Mouse (Mus musculus): Measurements from ENCODE around the gene Zfp46. TPM values are rescaled to one million over a fixed set of nuclear protein-coding genes. Genes with fewer than 3 reads are reported as not detected.

The Zfp46 gene
- polyA plus RNA-seq, 2 experiments: 30.2 to 39.6 TPM

- WGBS: 48% methylated on average over 9 of the region's 9 CpGs
- no peak overlapping the region for H3K4me2 ChIP-seq (replicated peaks; ENCODE audit: low read depth, low read length, severe bottlenecking)
- H3K4me1 ChIP-seq (ENCODE audit: control insufficient read depth, insufficient read depth, low read length): peaks cover 36% of the 10 kb centered on the region
- DNase-seq (ENCODE audit: low spot score): no peak
- no peak for ATAC-seq (ENCODE audit: low FRiP score, low read depth)
- peaks cover 6% of the 10 kb centered on the region for H3K36me3 ChIP-seq (ENCODE audit: control insufficient read depth, insufficient read depth, low read length)
- H3K9ac ChIP-seq (ENCODE audit: low read depth, low read length, severe bottlenecking): no peak overlapping the region
- no peaks in the 10 kb centered on the region for H3K9me3 ChIP-seq (ENCODE audit: control insufficient read depth, low read length)
- no peak overlapping the region for H3K27ac ChIP-seq (replicated peaks; ENCODE audit: low read depth, low read length)
- H3K27me3 ChIP-seq (ENCODE audit: control insufficient read depth, insufficient read depth, low read length): peaks cover 51% of the 10 kb centered on the region
- H3K4me3 ChIP-seq (replicated peaks; ENCODE audit: low read length): 0 out of 2 replicates have a peak overlapping the region, but pooled peaks have one; percentile 51
- no peak for TF ChIP-seq POLR2A (IDR thresholded peaks at IDR 0.05; ENCODE audit: borderline replicate concordance, extremely low read depth, insufficient read depth, insufficient read length)
These were observed 34.7 kb upstream of the Zfp46 start for GRCm38 (mm10) chr4:136249780-136250179.

GRCm38 (mm10) chr4:136255919-136256318, 28.6 kb upstream of the Zfp46 start:
- no peak for TF ChIP-seq POLR2A (IDR thresholded peaks at IDR 0.05; ENCODE audit: borderline replicate concordance, extremely low read depth, insufficient read depth, insufficient read length)
- H3K9me3 ChIP-seq (ENCODE audit: control insufficient read depth, low read length): no peaks in the 10 kb centered on the region
- 23% methylated on average over 6 of the region's 6 CpGs for WGBS

GRCm38 (mm10) chr4:136256696-136257095, 27.8 kb upstream of the Zfp46 start:
- no peaks in the 10 kb centered on the region for H3K9me3 ChIP-seq (ENCODE audit: control insufficient read depth, low read length)
- no peaks in the 10 kb centered on the region for H3K36me3 ChIP-seq (ENCODE audit: control insufficient read depth, insufficient read depth, low read length)
- H3K9ac ChIP-seq (ENCODE audit: low read depth, low read length, severe bottlenecking): no peak overlapping the region
- H3K4me3 ChIP-seq (replicated peaks; ENCODE audit: low read length): no peak overlapping the region
- H3K4me2 ChIP-seq (replicated peaks; ENCODE audit: low read depth, low read length, severe bottlenecking): no peak overlapping the region
- no peak for TF ChIP-seq POLR2A (IDR thresholded peaks at IDR 0.05; ENCODE audit: borderline replicate concordance, extremely low read depth, insufficient read depth, insufficient read length)
- no peak overlapping the region for H3K27ac ChIP-seq (replicated peaks; ENCODE audit: low read depth, low read length)
- no peaks in the 10 kb centered on the region for H3K4me1 ChIP-seq (ENCODE audit: control insufficient read depth, insufficient read depth, low read length)
- H3K27me3 ChIP-seq (ENCODE audit: control insufficient read depth, insufficient read depth, low read length): no peaks in the 10 kb centered on the region
- no peak for DNase-seq (ENCODE audit: low spot score)
- ATAC-seq (ENCODE audit: low FRiP score, low read depth): no peak
- 64% methylated on average over 10 of the region's 10 CpGs for WGBS

More at GRCm38 (mm10) chr4:136255919-136256318, 28.6 kb upstream of the Zfp46 start:
- no peaks in the 10 kb centered on the region for H3K4me1 ChIP-seq (ENCODE audit: control insufficient read depth, insufficient read depth, low read length)
- no peak overlapping the region for H3K27ac ChIP-seq (replicated peaks; ENCODE audit: low read depth, low read length)
- H3K4me3 ChIP-seq (replicated peaks; ENCODE audit: low read length): no peak overlapping the region
- DNase-seq (ENCODE audit: low spot score) (no peak), ATAC-seq (ENCODE audit: low FRiP score, low read depth) (no peak)
- H3K4me2 ChIP-seq (replicated peaks; ENCODE audit: low read depth, low read length, severe bottlenecking): no peak overlapping the region
- H3K36me3 ChIP-seq (ENCODE audit: control insufficient read depth, insufficient read depth, low read length): no peaks in the 10 kb centered on the region
- H3K9ac ChIP-seq (ENCODE audit: low read depth, low read length, severe bottlenecking): no peak overlapping the region
- no peaks in the 10 kb centered on the region for H3K27me3 ChIP-seq (ENCODE audit: control insufficient read depth, insufficient read depth, low read length)

GRCm38 (mm10) chr4:136259916-136260315, 24.6 kb upstream of the Zfp46 start:
- Histone ChIP-seq H3K9me3 (ENCODE audit: control insufficient read depth, low read length) (no peaks in the 10 kb centered on the region), H3K27ac (replicated peaks; ENCODE audit: low read depth, low read length) (no peak overlapping the region), H3K9ac (ENCODE audit: low read depth, low read length, severe bottlenecking) (no peak overlapping the region), H3K4me3 (replicated peaks; ENCODE audit: low read length) (no peak overlapping the region), H3K4me2 (replicated peaks; ENCODE audit: low read depth, low read length, severe bottlenecking) (no peak overlapping the region), H3K4me1 (ENCODE audit: control insufficient read depth, insufficient read depth, low read length) (no peaks in the 10 kb centered on the region), H3K27me3 (ENCODE audit: control insufficient read depth, insufficient read depth, low read length) (no peaks in the 10 kb centered on the region), H3K36me3 (ENCODE audit: control insufficient read depth, insufficient read depth, low read length) (no peaks in the 10 kb centered on the region)
- DNase-seq (ENCODE audit: low spot score) (no peak), ATAC-seq (ENCODE audit: low FRiP score, low read depth) (no peak)
- 63% methylated on average over 3 of the region's 3 CpGs for WGBS
- TF ChIP-seq POLR2A (IDR thresholded peaks at IDR 0.05; ENCODE audit: borderline replicate concordance, extremely low read depth, insufficient read depth, insufficient read length): no peak

GRCm38 (mm10) chr4:136260491-136261180, 23.8 kb upstream of the Zfp46 start:
- WGBS: 45% methylated on average over 10 of the region's 10 CpGs
- Histone ChIP-seq H3K9me3 (ENCODE audit: control insufficient read depth, low read length) (no peaks in the 10 kb centered on the region), H3K4me1 (ENCODE audit: control insufficient read depth, insufficient read depth, low read length) (no peaks in the 10 kb centered on the region), H3K9ac (ENCODE audit: low read depth, low read length, severe bottlenecking) (no peak overlapping the region), H3K27ac (replicated peaks; ENCODE audit: low read depth, low read length) (no peak overlapping the region), H3K36me3 (ENCODE audit: control insufficient read depth, insufficient read depth, low read length) (no peaks in the 10 kb centered on the region), H3K4me3 (replicated peaks; ENCODE audit: low read length) (no peak overlapping the region), H3K4me2 (replicated peaks; ENCODE audit: low read depth, low read length, severe bottlenecking) (no peak overlapping the region), H3K27me3 (ENCODE audit: control insufficient read depth, insufficient read depth, low read length) (no peaks in the 10 kb centered on the region)
- no peak for TF ChIP-seq POLR2A (IDR thresholded peaks at IDR 0.05; ENCODE audit: borderline replicate concordance, extremely low read depth, insufficient read depth, insufficient read length)
- DNase-seq (ENCODE audit: low spot score) (peak; percentile 78), ATAC-seq (ENCODE audit: low FRiP score, low read depth) (peak; percentile 57; the same call in 1 of the 2 replicates)

Measured in limb, embryonic 14.5 days (tissue).